Mouse (Mus musculus): ENCODE results near the gene Klhl21.

DNA sequence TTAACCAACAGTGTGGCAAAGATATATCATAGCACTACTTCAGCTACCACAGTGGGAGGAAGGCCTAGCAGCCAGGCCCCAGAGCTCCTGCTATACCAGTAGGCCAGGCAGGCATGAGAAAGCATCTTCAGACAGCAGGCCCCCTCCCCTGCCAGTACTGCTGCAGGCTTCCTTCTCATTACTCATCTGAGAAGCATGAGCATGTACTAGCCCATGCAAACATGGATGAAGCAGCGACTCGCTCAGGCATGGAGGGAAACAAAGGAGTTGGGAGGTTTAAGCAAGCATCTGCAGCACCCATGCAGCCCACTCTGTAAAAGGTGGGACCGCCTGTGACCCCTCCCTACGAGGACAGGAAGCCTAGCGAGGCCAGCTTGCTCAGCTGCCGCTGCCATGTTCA is 10.5 kb downstream of the Klhl21 start:
- no peak for TF ChIP-seq CTCF (IDR thresholded peaks at IDR 0.05; ENCODE audit: low read depth, low read length)
- TF ChIP-seq POLR2A (IDR thresholded peaks at IDR 0.05; ENCODE audit: extremely low read depth, insufficient read depth, low read length), result no peak

Data from liver, adult 2 months (tissue).